ENCODE assay signal across 8 mouse cellular contexts in the genomic region with DNA sequence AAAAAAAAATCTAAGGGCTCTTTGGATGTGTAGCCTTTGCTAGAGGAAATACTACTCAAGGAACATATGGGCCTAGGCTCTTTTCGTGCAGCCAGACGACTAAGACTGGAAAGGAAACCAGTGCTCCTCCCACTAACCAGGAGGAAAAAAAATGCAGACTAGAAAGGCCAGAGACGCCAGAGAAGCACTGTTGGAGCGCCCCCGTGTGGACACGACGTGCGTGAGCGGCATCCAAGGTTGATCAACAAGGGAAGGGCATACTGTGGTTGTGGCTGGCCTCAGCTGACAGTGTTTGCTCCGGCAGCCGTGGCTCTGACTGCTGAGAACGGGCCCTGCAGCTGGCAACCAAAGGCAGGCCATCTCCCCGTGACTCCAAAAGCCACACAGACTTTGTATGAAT. TPM values are rescaled to one million over a fixed set of nuclear protein-coding genes. Genes with fewer than 3 reads are reported as not detected.
DNase-seq lines count a peak whose midpoint lies in the region; ATAC-seq lines count a peak whose summit lies in the region.

No protein-coding gene starts in this region.

- intact Hi-C loops in left cerebral cortex, postnatal 4 days (cut with DNase I): loop anchor here (10.0 kb wide), 1 partner anchor 293 kb away; no protein-coding TSS in a partner anchor

- H3K27ac ChIP-seq in embryonic facial prominence, embryonic 11.5 days (replicated peaks; ENCODE audit: low read depth, low read length): no peak overlapping the region
- H3K27ac ChIP-seq in midbrain, embryonic 12.5 days (replicated peaks): peak overlapping the region; percentile 66; the same call in 1 of the 2 replicates

- no peaks in the 10 kb centered on the region for H3K27me3 ChIP-seq in embryonic facial prominence, embryonic 11.5 days (ENCODE audit: control insufficient read depth, insufficient read depth, low read length)
- no peaks in the 10 kb centered on the region for H3K27me3 ChIP-seq in midbrain, embryonic 12.5 days

- DNase-seq in 3134 (ENCODE audit: extremely low read depth, insufficient read length, low spot score): peak; percentile 83
- peak; percentile 95 for DNase-seq in adrenal gland, postnatal 25 days
- DNase-seq in embryonic facial prominence, embryonic 11.5 days (ENCODE audit: low spot score): peak; percentile 98
- peak; percentile 99 for DNase-seq in heart, adult 11 months
- DNase-seq in kidney, adult 11 months: peak; percentile 94
- DNase-seq in left cerebral cortex, postnatal 4 days: peak; percentile 96
- DNase-seq in skeletal muscle tissue, adult 2 months (ENCODE audit: low read depth, low spot score): peak; percentile 92

- WGBS in embryonic facial prominence, embryonic 11.5 days: under 1% methylated on average over 13 of the region's 13 CpGs
- WGBS in midbrain, embryonic 12.5 days: under 1% methylated on average over 13 of the region's 13 CpGs

- peaks cover 9% of the 10 kb centered on the region for H3K4me1 ChIP-seq in embryonic facial prominence, embryonic 11.5 days (ENCODE audit: control insufficient read depth, insufficient read depth, low read length)
- H3K4me1 ChIP-seq in midbrain, embryonic 12.5 days: peaks cover 30% of the 10 kb centered on the region

- H3K36me3 ChIP-seq in embryonic facial prominence, embryonic 11.5 days (replicated peaks; ENCODE audit: control insufficient read depth, insufficient read depth, low read depth, low read length): no peaks in the 10 kb centered on the region
- H3K36me3 ChIP-seq in midbrain, embryonic 12.5 days: no peaks in the 10 kb centered on the region

- peak overlapping the region; percentile 19; the same call in 1 of the 2 replicates for H3K4me2 ChIP-seq in embryonic facial prominence, embryonic 11.5 days (ENCODE audit: low read depth, low read length)
- H3K4me2 ChIP-seq in midbrain, embryonic 12.5 days (replicated peaks): peak overlapping the region; percentile 35

- no peak overlapping the region for H3K4me3 ChIP-seq in embryonic facial prominence, embryonic 11.5 days (ENCODE audit: low read depth, low read length)
- no peak overlapping the region for H3K4me3 ChIP-seq in midbrain, embryonic 12.5 days

- H3K9ac ChIP-seq in embryonic facial prominence, embryonic 11.5 days (replicated peaks; ENCODE audit: low read length): peak overlapping the region; percentile 53
- H3K9ac ChIP-seq in midbrain, embryonic 12.5 days (replicated peaks): peak overlapping the region; percentile 41; the same call in 1 of the 2 replicates

- ATAC-seq in embryonic facial prominence, embryonic 11.5 days (replicated peaks; ENCODE audit: insufficient number of reproducible peaks, low FRiP score, low TSS enrichment, low read depth): peak; percentile 40; the same call in 1 of the 2 replicates
- ATAC-seq in midbrain, embryonic 12.5 days (ENCODE audit: low FRiP score, low read depth): peak; percentile 35; the same call in 1 of the 2 replicates

- H3K9me3 ChIP-seq in embryonic facial prominence, embryonic 11.5 days (replicated peaks; ENCODE audit: control insufficient read depth, low read length): no peaks in the 10 kb centered on the region
- no peaks in the 10 kb centered on the region for H3K9me3 ChIP-seq in midbrain, embryonic 12.5 days

RNA-seq across cellular contexts. Expression of a gene that starts 30.8 kb away (rescaled TPM):
- total RNA-seq in adrenal gland, postnatal 25 days (2021): not detected in 2 replicates
- not detected in 2 replicates for polyA plus RNA-seq in embryonic facial prominence, embryonic 11.5 days (2014; fragmentation: Nextera tagmentation; extraction: Ambion mirVana)
- total RNA-seq in left cerebral cortex, postnatal 4 days (2021): not detected
- not detected in 2 replicates for polyA plus RNA-seq in midbrain, embryonic 12.5 days (2016; fragmentation: Nextera tagmentation; extraction: Ambion mirVana)

RNA-seq across cellular contexts. Expression of a gene that starts 42.8 kb away (rescaled TPM):
- total RNA-seq in adrenal gland, postnatal 25 days (2021): 0.91 and 1.2 TPM in 2 replicates
- not detected in 2 replicates for polyA plus RNA-seq in embryonic facial prominence, embryonic 11.5 days (2014; fragmentation: Nextera tagmentation; extraction: Ambion mirVana)
- total RNA-seq in left cerebral cortex, postnatal 4 days (2021): under 1 TPM in 1 of 2 experiments, not detected in 1; 0.22 TPM
- 0.07 TPM in 1 of 2 replicates, not detected in the other for polyA plus RNA-seq in midbrain, embryonic 12.5 days (2016; fragmentation: Nextera tagmentation; extraction: Ambion mirVana)
